ENCODE assay signal across 24 mouse cellular contexts in genomic region chr10:17787938-17788337, GRCm38 (mm10).
"Had no signal": no experiment of that assay in that cellular context is flagged by ENCODE, and none has a peak within 500 bp of the region (broad histone marks: within the 10 kb centered on the region; RNA-seq: fewer than 3 reads in every experiment).

No protein-coding gene starts in this region.

- DNase-seq: kidney, adult 11 months; kidney, adult 8-10 months; kidney, postnatal 14 days; kidney, postnatal 4 days; left cerebral cortex, postnatal 4 days; liver, embryonic 13.5 days; lung, adult 2 months; lung, postnatal 10 days; right cerebral cortex, adult 18-20 months; right cerebral cortex, postnatal 14 days; right cerebral cortex, postnatal 4 days; thymus, adult 2 months; thymus, postnatal 14 days; thymus, postnatal 4 days had no signal

- H3K4me3 ChIP-seq: intestine, embryonic 15.5 days; kidney, embryonic 15.5 days; limb, embryonic 12.5 days; limb, embryonic 15.5 days; liver, embryonic 13.5 days; midbrain, embryonic 13.5 days; myocyte; neural tube, embryonic 12.5 days; neural tube, embryonic 15.5 days had no signal

- H3K9me3 ChIP-seq: intestine, embryonic 15.5 days; kidney, embryonic 15.5 days; limb, embryonic 12.5 days; limb, embryonic 15.5 days; liver, embryonic 13.5 days; midbrain, embryonic 13.5 days; neural tube, embryonic 12.5 days; neural tube, embryonic 15.5 days had no signal

- H3K9ac ChIP-seq: intestine, embryonic 15.5 days; kidney, embryonic 15.5 days; limb, embryonic 12.5 days; limb, embryonic 15.5 days; liver, embryonic 13.5 days; midbrain, embryonic 13.5 days; neural tube, embryonic 12.5 days; neural tube, embryonic 15.5 days had no signal

- ATAC-seq: intestine, embryonic 15.5 days; midbrain, embryonic 13.5 days; midbrain, embryonic 16.5 days had no signal

- H3K36me3 ChIP-seq: intestine, embryonic 15.5 days; kidney, embryonic 15.5 days; limb, embryonic 12.5 days; limb, embryonic 15.5 days; liver, embryonic 13.5 days; midbrain, embryonic 13.5 days; neural tube, embryonic 12.5 days; neural tube, embryonic 15.5 days had no signal

- H3K4me1 ChIP-seq: intestine, embryonic 15.5 days; kidney, embryonic 15.5 days; limb, embryonic 12.5 days; limb, embryonic 15.5 days; liver, embryonic 13.5 days; midbrain, embryonic 13.5 days; neural tube, embryonic 12.5 days; neural tube, embryonic 15.5 days had no signal

- H3K27me3 ChIP-seq: intestine, embryonic 15.5 days; kidney, embryonic 15.5 days; limb, embryonic 12.5 days; limb, embryonic 15.5 days; liver, embryonic 13.5 days; midbrain, embryonic 13.5 days; neural tube, embryonic 12.5 days; neural tube, embryonic 15.5 days had no signal

- H3K27ac ChIP-seq: intestine, embryonic 15.5 days; kidney, embryonic 15.5 days; limb, embryonic 12.5 days; limb, embryonic 15.5 days; liver, embryonic 13.5 days; midbrain, embryonic 13.5 days; neural tube, embryonic 12.5 days; neural tube, embryonic 15.5 days; stomach, postnatal 0 days had no signal

- H3K4me2 ChIP-seq: intestine, embryonic 15.5 days; kidney, embryonic 15.5 days; limb, embryonic 12.5 days; limb, embryonic 15.5 days; liver, embryonic 13.5 days; midbrain, embryonic 13.5 days; neural tube, embryonic 12.5 days; neural tube, embryonic 15.5 days had no signal
